Mouse (Mus musculus): ENCODE data around the gene P3h1. TPM values are rescaled to one million over a fixed set of nuclear protein-coding genes. Genes with fewer than 3 reads are reported as not detected.

P3h1 gene
- 10 to 100 TPM in 6 of 26 experiments, 1 to 10 TPM in 20; 2.6 to 18.6 (median 6.1) TPM for total RNA-seq (2018; cell fraction: chromatin; rRNA removed)
- total RNA-seq (2018; cell fraction: cytosol; rRNA removed) = 1 to 10 TPM; 2.3 to 5.7 (median 4.1) TPM
- 10 to 100 TPM in 2 of 26 experiments, 1 to 10 TPM in 24; 3.4 to 15.5 (median 7.5) TPM for total RNA-seq (2018; cell fraction: nucleus; rRNA removed)
- polyA plus RNA-seq (2018) = 4.6 to 7.6 TPM (median 5.8 TPM) in 3 replicates

DNA sequence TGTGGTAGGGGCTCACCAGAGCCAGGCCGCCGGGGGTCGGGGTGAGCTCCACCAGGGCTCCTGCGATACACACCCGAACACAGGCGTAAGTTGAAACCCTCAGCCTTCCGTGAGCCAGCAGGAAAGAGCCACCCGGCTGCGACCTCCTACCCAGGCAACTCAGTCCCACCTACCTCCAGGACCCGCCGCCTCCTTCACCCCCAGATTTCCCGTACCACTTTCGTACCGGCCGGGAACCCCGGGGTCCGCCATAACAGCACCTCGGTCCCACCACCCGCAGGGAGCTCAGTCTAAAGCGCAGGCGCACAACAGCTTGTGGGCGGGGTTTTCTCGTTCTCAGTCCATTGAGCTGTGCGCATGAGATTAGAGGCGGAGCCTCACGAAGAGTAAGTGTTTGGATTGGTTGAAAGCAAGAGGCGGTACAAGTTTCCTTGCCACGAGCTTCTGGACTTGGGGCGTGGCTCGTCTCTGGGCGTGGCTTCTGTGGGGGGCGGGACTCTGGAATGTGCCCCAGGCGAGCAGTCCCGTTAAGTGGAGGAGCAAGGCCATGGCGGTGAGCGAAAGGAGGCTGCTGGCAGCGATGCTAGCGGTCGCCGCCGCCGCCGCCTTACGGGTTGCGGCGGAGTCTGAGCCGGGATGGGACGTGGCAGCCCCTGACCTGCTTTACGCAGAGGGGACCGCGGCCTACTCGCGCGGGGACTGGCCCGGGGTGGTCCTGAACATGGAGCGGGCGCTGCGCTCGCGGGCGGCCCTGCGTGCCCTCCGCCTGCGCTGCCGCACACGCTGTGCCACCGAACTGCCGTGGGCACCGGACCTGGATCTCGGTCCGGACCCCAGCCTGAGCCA lies at the start of gene P3h1, which contains the start of gene AU022252:
Gene P3h1, plus strand, starts transcription at position 506 of the 846 bp plus-strand sequence.
Gene AU022252, minus strand, starts transcription at position 303 of the 846 bp plus-strand sequence.
- peak within 1 kb of the TSS; percentile 24 for H3K27ac ChIP-seq
- H3K4me3 ChIP-seq (ENCODE audit: inconsistent target) = peak within 1 kb of the TSS; percentile 80
- H3K36me3 ChIP-seq (ENCODE audit: inconsistent target) = no peaks in the 10 kb centered on the region
- WGBS (ENCODE audit: missing documents) = under 1% methylated on average over 70 of the region's 71 CpGs
- H3K79me2 ChIP-seq (ENCODE audit: inconsistent target) = no peaks in the 10 kb centered on the region

DNA sequence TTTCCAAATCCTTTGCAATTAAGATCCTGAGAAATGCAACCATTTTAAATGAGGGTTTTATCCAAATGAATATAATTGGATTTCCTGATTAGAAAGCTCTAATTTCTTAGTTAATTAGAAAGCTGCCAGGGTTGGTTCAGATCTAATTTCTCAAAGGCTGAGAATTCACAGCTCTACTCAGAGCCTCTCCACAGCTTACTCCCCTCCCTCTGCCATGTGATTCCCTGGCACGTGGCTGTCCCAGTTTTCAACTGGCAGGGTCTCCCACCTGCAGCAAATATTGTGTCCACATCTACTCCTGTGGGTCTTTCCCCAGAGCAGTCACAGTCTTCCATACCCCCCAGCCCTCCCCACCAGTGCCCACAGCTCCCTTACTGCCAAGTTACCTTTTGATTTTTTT lies 49.2 kb upstream of the P3h1 start:
- Histone ChIP-seq H3K36me3 (ENCODE audit: inconsistent target) (no peaks in the 10 kb centered on the region), H3K27ac (no peak overlapping the region), H3K4me3 (ENCODE audit: inconsistent target) (no peak overlapping the region), H3K79me2 (ENCODE audit: inconsistent target) (no peaks in the 10 kb centered on the region)
- WGBS (ENCODE audit: missing documents) = 63% methylated on average over 1 of the region's 1 CpGs

GRCm38 (mm10) chr4:119185771-119186170 lies 46.9 kb upstream of the P3h1 start:
- WGBS (ENCODE audit: missing documents) = 90% methylated on average over 4 of the region's 4 CpGs
- no peaks in the 10 kb centered on the region for H3K79me2 ChIP-seq (ENCODE audit: inconsistent target)
- H3K27ac ChIP-seq = no peak overlapping the region
- H3K4me3 ChIP-seq (ENCODE audit: inconsistent target) = no peak overlapping the region
- H3K36me3 ChIP-seq (ENCODE audit: inconsistent target) = no peaks in the 10 kb centered on the region

- no peaks in the 10 kb centered on the region for H3K79me2 ChIP-seq (ENCODE audit: inconsistent target)
- no peaks in the 10 kb centered on the region for H3K36me3 ChIP-seq (ENCODE audit: inconsistent target)
- no peak overlapping the region for H3K27ac ChIP-seq
- WGBS (ENCODE audit: missing documents) = 29% methylated on average over 10 of the region's 11 CpGs
- H3K4me3 ChIP-seq (ENCODE audit: inconsistent target) = no peak overlapping the region
Measured at GRCm38 (mm10) chr4:119188060-119188785, 44.5 kb upstream of the P3h1 start.

DNA sequence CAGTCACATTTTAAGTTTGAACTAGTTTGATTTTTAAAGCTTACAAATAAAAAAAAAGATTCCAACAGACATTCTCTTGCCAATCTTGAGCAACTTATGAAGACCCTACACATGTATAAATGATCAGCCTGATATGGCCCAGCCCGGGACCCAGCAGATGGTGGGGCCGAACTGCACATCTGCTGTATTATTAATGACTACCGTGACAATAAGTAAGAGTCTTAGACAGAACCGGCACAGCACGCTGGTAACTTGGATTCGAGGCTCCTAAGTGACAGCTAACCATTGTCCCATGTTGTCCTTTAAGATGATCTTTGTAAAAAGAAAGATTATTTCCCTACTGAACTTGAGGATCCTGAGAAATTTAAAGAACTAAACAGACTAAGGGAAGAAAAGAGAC lies 43.3 kb upstream of the P3h1 start:
- Histone ChIP-seq H3K79me2 (ENCODE audit: inconsistent target) (no peaks in the 10 kb centered on the region), H3K4me3 (ENCODE audit: inconsistent target) (no peak overlapping the region), H3K36me3 (ENCODE audit: inconsistent target) (no peaks in the 10 kb centered on the region), H3K27ac (no peak overlapping the region)
- WGBS (ENCODE audit: missing documents) = 95% methylated on average over 5 of the region's 6 CpGs

DNA sequence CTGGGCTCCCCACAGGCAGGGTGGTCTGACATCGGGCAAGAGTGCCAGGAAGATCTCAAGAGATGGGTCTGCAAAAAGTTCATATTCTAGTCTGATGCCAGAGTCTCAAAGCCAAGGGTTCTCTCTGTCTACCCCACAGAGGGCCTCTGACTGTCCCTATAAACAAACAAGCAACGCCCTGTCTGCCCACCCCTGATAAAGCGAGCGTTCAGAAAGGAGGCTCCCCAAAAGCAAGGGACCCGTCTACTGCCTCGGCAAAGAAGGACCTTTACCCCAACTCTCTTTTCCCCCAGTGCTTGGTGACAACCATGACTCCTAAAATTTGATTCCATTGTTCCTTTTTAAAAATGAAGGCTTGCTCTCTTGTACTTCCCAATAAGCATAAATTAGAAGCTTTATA lies 42.9 kb upstream of the P3h1 start, which contains the start of gene Ermap:
Gene Ermap, minus strand, starts transcription at position 148 of the 400 bp plus-strand sequence.
- no peak within 1 kb of the TSS for H3K27ac ChIP-seq
- H3K36me3 ChIP-seq (ENCODE audit: inconsistent target) = no peaks in the 10 kb centered on the region
- WGBS (ENCODE audit: missing documents) = 90% methylated on average over 6 of the region's 6 CpGs
- no peak within 1 kb of the TSS for H3K4me3 ChIP-seq (ENCODE audit: inconsistent target)
- no peaks in the 10 kb centered on the region for H3K79me2 ChIP-seq (ENCODE audit: inconsistent target)

DNA sequence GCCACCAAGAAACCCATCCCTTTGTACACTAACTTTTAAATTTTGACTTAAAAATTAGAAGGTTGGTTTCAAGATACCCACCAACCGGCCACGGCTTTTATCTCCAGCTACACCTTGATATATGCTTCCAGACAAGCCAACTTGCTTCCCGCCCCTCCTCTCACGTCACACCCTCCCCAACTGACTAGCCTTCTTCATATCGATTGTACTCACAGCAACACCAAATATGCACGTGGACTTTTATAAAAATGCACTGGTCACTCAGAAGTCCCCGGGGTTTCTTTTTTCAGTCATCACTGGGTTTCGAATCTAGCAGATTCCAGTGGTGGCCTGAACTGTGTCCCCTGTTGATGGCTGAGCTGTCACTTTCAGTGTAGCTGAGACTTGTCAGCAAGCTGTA lies 42.1 kb upstream of the P3h1 start:
- Histone ChIP-seq H3K4me3 (ENCODE audit: inconsistent target) (no peak overlapping the region), H3K27ac (no peak overlapping the region), H3K79me2 (ENCODE audit: inconsistent target) (no peaks in the 10 kb centered on the region), H3K36me3 (ENCODE audit: inconsistent target) (no peaks in the 10 kb centered on the region)
- WGBS (ENCODE audit: missing documents) = 93% methylated on average over 7 of the region's 8 CpGs

DNA sequence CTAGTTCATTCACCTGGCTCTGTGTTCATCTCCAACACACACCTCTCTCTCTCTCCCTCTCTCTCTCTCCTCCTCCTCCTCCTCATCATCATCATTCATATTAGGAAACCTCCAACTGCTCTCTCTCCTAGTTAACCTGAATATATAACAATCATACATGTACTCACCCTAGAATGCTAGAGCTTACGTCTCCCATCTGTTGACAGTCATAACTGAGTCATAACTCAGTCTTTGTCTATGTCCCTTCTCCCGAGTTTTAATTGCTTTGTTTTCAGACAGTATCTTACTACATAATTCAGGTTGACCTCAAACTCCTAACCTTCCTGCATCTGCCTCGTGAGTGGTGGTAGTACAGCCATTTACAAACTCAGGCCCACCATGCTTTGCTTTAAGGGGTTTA lies 41.4 kb upstream of the P3h1 start:
- no peak overlapping the region for H3K27ac ChIP-seq
- 82% methylated on average over 3 of the region's 3 CpGs for WGBS (ENCODE audit: missing documents)
- no peaks in the 10 kb centered on the region for H3K36me3 ChIP-seq (ENCODE audit: inconsistent target)
- H3K4me3 ChIP-seq (ENCODE audit: inconsistent target) = no peak overlapping the region
- H3K79me2 ChIP-seq (ENCODE audit: inconsistent target) = no peaks in the 10 kb centered on the region

GRCm38 (mm10) chr4:119192757-119193156 lies 40.0 kb upstream of the P3h1 start:
- no peaks in the 10 kb centered on the region for H3K36me3 ChIP-seq (ENCODE audit: inconsistent target)
- 97% methylated on average over 4 of the region's 4 CpGs for WGBS (ENCODE audit: missing documents)
- H3K79me2 ChIP-seq (ENCODE audit: inconsistent target) = no peaks in the 10 kb centered on the region
- H3K4me3 ChIP-seq (ENCODE audit: inconsistent target) = no peak overlapping the region
- no peak overlapping the region for H3K27ac ChIP-seq

- under 1% methylated on average over 41 of the region's 47 CpGs for WGBS (ENCODE audit: missing documents)
- Histone ChIP-seq H3K36me3 (ENCODE audit: inconsistent target) (no peaks in the 10 kb centered on the region; the same call in 1 of the 2 replicates), H3K4me3 (ENCODE audit: inconsistent target) (peak within 1 kb of the TSS; percentile 49), H3K79me2 (ENCODE audit: inconsistent target) (no peaks in the 10 kb centered on the region), H3K27ac (no peak within 1 kb of the TSS)
Measured at GRCm38 (mm10) chr4:119194909-119195581, 37.7 kb upstream of the P3h1 start, which contains the start of gene Svbp. Gene Svbp (plus strand): TSS chr4:119195306.

- H3K79me2 ChIP-seq (ENCODE audit: inconsistent target) = no peaks in the 10 kb centered on the region
- H3K27ac ChIP-seq = no peak overlapping the region
- WGBS (ENCODE audit: missing documents) = 28% methylated on average over 18 of the region's 18 CpGs
- peak overlapping the region; percentile 49 for H3K4me3 ChIP-seq (ENCODE audit: inconsistent target)
- H3K36me3 ChIP-seq (ENCODE audit: inconsistent target) = no peaks in the 10 kb centered on the region; the same call in 1 of the 2 replicates
Measured at GRCm38 (mm10) chr4:119195582-119196320, 37.0 kb upstream of the P3h1 start.

- WGBS (ENCODE audit: missing documents) = 94% methylated on average over 6 of the region's 6 CpGs
- Histone ChIP-seq H3K27ac (no peak overlapping the region), H3K36me3 (ENCODE audit: inconsistent target) (no peaks in the 10 kb centered on the region; the same call in 1 of the 2 replicates), H3K4me3 (ENCODE audit: inconsistent target) (no peak overlapping the region), H3K79me2 (ENCODE audit: inconsistent target) (no peaks in the 10 kb centered on the region)
Measured at GRCm38 (mm10) chr4:119198105-119198504, 34.6 kb upstream of the P3h1 start.

GRCm38 (mm10) chr4:119204672-119205071 lies 28.0 kb upstream of the P3h1 start:
- H3K27ac ChIP-seq = no peak overlapping the region
- no peaks in the 10 kb centered on the region for H3K79me2 ChIP-seq (ENCODE audit: inconsistent target)
- no peak overlapping the region for H3K4me3 ChIP-seq (ENCODE audit: inconsistent target)
- WGBS (ENCODE audit: missing documents) = 22% methylated on average over 8 of the region's 8 CpGs
- H3K36me3 ChIP-seq (ENCODE audit: inconsistent target) = no peaks in the 10 kb centered on the region

All from macrophage (primary cell).